Mouse (Mus musculus): ENCODE data around the gene Dkkl1. TPM values are rescaled to one million over a fixed set of nuclear protein-coding genes. Genes with fewer than 3 reads are reported as not detected.

Dkkl1 gene
- polyA plus RNA-seq, 1 experiment from 2014 or later = 0.81 TPM

GRCm38 (mm10) chr7:45231941-45232340 lies 20.0 kb upstream of the Dkkl1 start:
- DNase-seq (ENCODE audit: low spot score, missing footprints) (no peak), ATAC-seq (ENCODE audit: low FRiP score) (no peak)
- Histone ChIP-seq H3K4me2 (no peak overlapping the region), H3K9ac (ENCODE audit: low read length) (no peak overlapping the region), H3K9me3 (ENCODE audit: control insufficient read depth, low read length) (no peaks in the 10 kb centered on the region), H3K27me3 (ENCODE audit: control insufficient read depth, insufficient read depth, low read length) (peaks cover 3% of the 10 kb centered on the region), H3K27ac (ENCODE audit: low read depth, low read length) (no peak overlapping the region), H3K36me3 (ENCODE audit: control insufficient read depth, insufficient read depth, low read length) (peaks cover 43% of the 10 kb centered on the region), H3K4me3 (ENCODE audit: low read depth, low read length) (no peak overlapping the region), H3K4me1 (ENCODE audit: control insufficient read depth, insufficient read depth, low read length) (peaks cover 29% of the 10 kb centered on the region)
- WGBS = 93% methylated on average over 11 of the region's 11 CpGs

GRCm38 (mm10) chr7:45231192-45231591 lies 19.2 kb upstream of the Dkkl1 start:
- no peak for ATAC-seq (ENCODE audit: low FRiP score)
- Histone ChIP-seq H3K27ac (ENCODE audit: low read depth, low read length) (no peak overlapping the region), H3K9me3 (ENCODE audit: control insufficient read depth, low read length) (no peaks in the 10 kb centered on the region), H3K9ac (ENCODE audit: low read length) (no peak overlapping the region), H3K4me3 (ENCODE audit: low read depth, low read length) (no peak overlapping the region), H3K4me2 (no peak overlapping the region), H3K36me3 (ENCODE audit: control insufficient read depth, insufficient read depth, low read length) (peaks cover 49% of the 10 kb centered on the region), H3K4me1 (ENCODE audit: control insufficient read depth, insufficient read depth, low read length) (peaks cover 29% of the 10 kb centered on the region), H3K27me3 (ENCODE audit: control insufficient read depth, insufficient read depth, low read length) (peaks cover 3% of the 10 kb centered on the region; the same call in 1 of the 2 replicates)
- no peak for DNase-seq (ENCODE audit: low spot score, missing footprints)
- WGBS = 91% methylated on average over 12 of the region's 12 CpGs

- Histone ChIP-seq H3K27ac (ENCODE audit: low read depth, low read length) (no peak overlapping the region), H3K4me2 (no peak overlapping the region), H3K27me3 (ENCODE audit: control insufficient read depth, insufficient read depth, low read length) (no peaks in the 10 kb centered on the region), H3K9ac (ENCODE audit: low read length) (no peak overlapping the region), H3K4me1 (ENCODE audit: control insufficient read depth, insufficient read depth, low read length) (peaks cover 18% of the 10 kb centered on the region), H3K36me3 (ENCODE audit: control insufficient read depth, insufficient read depth, low read length) (peaks cover 64% of the 10 kb centered on the region), H3K9me3 (ENCODE audit: control insufficient read depth, low read length) (no peaks in the 10 kb centered on the region), H3K4me3 (ENCODE audit: low read depth, low read length) (no peak overlapping the region)
- DNase-seq (ENCODE audit: low spot score, missing footprints) (no peak), ATAC-seq (ENCODE audit: low FRiP score) (no peak)
- 88% methylated on average over 7 of the region's 7 CpGs for WGBS
Observed at GRCm38 (mm10) chr7:45229459-45230203, 17.7 kb upstream of the Dkkl1 start.

- WGBS = 91% methylated on average over 8 of the region's 8 CpGs
- Histone ChIP-seq H3K9ac (ENCODE audit: low read length) (no peak overlapping the region), H3K36me3 (ENCODE audit: control insufficient read depth, insufficient read depth, low read length) (peaks cover 66% of the 10 kb centered on the region), H3K9me3 (ENCODE audit: control insufficient read depth, low read length) (no peaks in the 10 kb centered on the region), H3K4me3 (ENCODE audit: low read depth, low read length) (no peak overlapping the region), H3K27ac (ENCODE audit: low read depth, low read length) (no peak overlapping the region), H3K4me2 (no peak overlapping the region), H3K27me3 (ENCODE audit: control insufficient read depth, insufficient read depth, low read length) (no peaks in the 10 kb centered on the region), H3K4me1 (ENCODE audit: control insufficient read depth, insufficient read depth, low read length) (peaks cover 12% of the 10 kb centered on the region)
- ATAC-seq (ENCODE audit: low FRiP score) = no peak
- no peak for DNase-seq (ENCODE audit: low spot score, missing footprints)
Observed at GRCm38 (mm10) chr7:45229046-45229445, 17.1 kb upstream of the Dkkl1 start.

GRCm38 (mm10) chr7:45228548-45228947 lies 16.6 kb upstream of the Dkkl1 start:
- ATAC-seq (ENCODE audit: low FRiP score) = no peak
- no peaks in the 10 kb centered on the region for H3K9me3 ChIP-seq (ENCODE audit: control insufficient read depth, low read length)
- no peak for DNase-seq (ENCODE audit: low spot score, missing footprints)
- no peak overlapping the region for H3K27ac ChIP-seq (ENCODE audit: low read depth, low read length)
- peaks cover 7% of the 10 kb centered on the region for H3K4me1 ChIP-seq (ENCODE audit: control insufficient read depth, insufficient read depth, low read length)
- peaks cover 69% of the 10 kb centered on the region for H3K36me3 ChIP-seq (ENCODE audit: control insufficient read depth, insufficient read depth, low read length)
- no peak overlapping the region for H3K9ac ChIP-seq (ENCODE audit: low read length)
- H3K27me3 ChIP-seq (ENCODE audit: control insufficient read depth, insufficient read depth, low read length) = no peaks in the 10 kb centered on the region
- no peak overlapping the region for H3K4me3 ChIP-seq (ENCODE audit: low read depth, low read length)
- WGBS = 97% methylated on average over 18 of the region's 18 CpGs
- no peak overlapping the region for H3K4me2 ChIP-seq

- H3K4me2 ChIP-seq = no peak overlapping the region
- 94% methylated on average over 5 of the region's 5 CpGs for WGBS
- H3K36me3 ChIP-seq (ENCODE audit: control insufficient read depth, insufficient read depth, low read length) = peaks cover 61% of the 10 kb centered on the region
- DNase-seq (ENCODE audit: low spot score, missing footprints) = no peak
- H3K9me3 ChIP-seq (ENCODE audit: control insufficient read depth, low read length) = no peaks in the 10 kb centered on the region
- H3K4me1 ChIP-seq (ENCODE audit: control insufficient read depth, insufficient read depth, low read length) = no peaks in the 10 kb centered on the region
- H3K27me3 ChIP-seq (ENCODE audit: control insufficient read depth, insufficient read depth, low read length) = no peaks in the 10 kb centered on the region
- H3K27ac ChIP-seq (ENCODE audit: low read depth, low read length) = no peak overlapping the region
- ATAC-seq (ENCODE audit: low FRiP score) = no peak
- no peak overlapping the region for H3K9ac ChIP-seq (ENCODE audit: low read length)
- no peak overlapping the region for H3K4me3 ChIP-seq (ENCODE audit: low read depth, low read length)
Observed at GRCm38 (mm10) chr7:45226421-45226820, 14.5 kb upstream of the Dkkl1 start.

- Histone ChIP-seq H3K9ac (ENCODE audit: low read length) (no peak overlapping the region), H3K27me3 (ENCODE audit: control insufficient read depth, insufficient read depth, low read length) (no peaks in the 10 kb centered on the region), H3K9me3 (ENCODE audit: control insufficient read depth, low read length) (no peaks in the 10 kb centered on the region), H3K4me1 (ENCODE audit: control insufficient read depth, insufficient read depth, low read length) (no peaks in the 10 kb centered on the region), H3K4me3 (ENCODE audit: low read depth, low read length) (no peak overlapping the region), H3K4me2 (no peak overlapping the region), H3K36me3 (ENCODE audit: control insufficient read depth, insufficient read depth, low read length) (peaks cover 64% of the 10 kb centered on the region), H3K27ac (ENCODE audit: low read depth, low read length) (no peak overlapping the region)
- 95% methylated on average over 7 of the region's 7 CpGs for WGBS
- ATAC-seq (ENCODE audit: low FRiP score) (no peak), DNase-seq (ENCODE audit: low spot score, missing footprints) (no peak)
Observed at GRCm38 (mm10) chr7:45224826-45225225, 12.9 kb upstream of the Dkkl1 start.

GRCm38 (mm10) chr7:45221680-45222079 lies 9.7 kb upstream of the Dkkl1 start:
- H3K9ac ChIP-seq (ENCODE audit: low read length) = no peak overlapping the region
- no peaks in the 10 kb centered on the region for H3K9me3 ChIP-seq (ENCODE audit: control insufficient read depth, low read length)
- H3K36me3 ChIP-seq (ENCODE audit: control insufficient read depth, insufficient read depth, low read length) = peaks cover 53% of the 10 kb centered on the region
- H3K27ac ChIP-seq (ENCODE audit: low read depth, low read length) = no peak overlapping the region
- H3K4me1 ChIP-seq (ENCODE audit: control insufficient read depth, insufficient read depth, low read length) = peaks cover 19% of the 10 kb centered on the region
- WGBS = 93% methylated on average over 2 of the region's 2 CpGs
- DNase-seq (ENCODE audit: low spot score, missing footprints) = no peak
- no peak overlapping the region for H3K4me2 ChIP-seq
- no peaks in the 10 kb centered on the region for H3K27me3 ChIP-seq (ENCODE audit: control insufficient read depth, insufficient read depth, low read length)
- ATAC-seq (ENCODE audit: low FRiP score) = no peak
- H3K4me3 ChIP-seq (ENCODE audit: low read depth, low read length) = no peak overlapping the region

- peaks cover 20% of the 10 kb centered on the region for H3K36me3 ChIP-seq (ENCODE audit: control insufficient read depth, insufficient read depth, low read length)
- peak; percentile 83 for ATAC-seq (ENCODE audit: low FRiP score)
- 0% methylated on average over 13 of the region's 13 CpGs for WGBS
- H3K27ac ChIP-seq (ENCODE audit: low read depth, low read length) = peak overlapping the region; percentile 96
- peak overlapping the region; percentile 85 for H3K4me3 ChIP-seq (ENCODE audit: low read depth, low read length)
- no peaks in the 10 kb centered on the region for H3K9me3 ChIP-seq (ENCODE audit: control insufficient read depth, low read length)
- H3K4me2 ChIP-seq = peak overlapping the region; percentile 93
- H3K4me1 ChIP-seq (ENCODE audit: control insufficient read depth, insufficient read depth, low read length) = peaks cover 19% of the 10 kb centered on the region
- peaks cover 5% of the 10 kb centered on the region for H3K27me3 ChIP-seq (ENCODE audit: control insufficient read depth, insufficient read depth, low read length)
- peak overlapping the region; percentile 100 for H3K9ac ChIP-seq (ENCODE audit: low read length)
- DNase-seq (ENCODE audit: low spot score, missing footprints) = peak; percentile 98
Observed at GRCm38 (mm10) chr7:45216442-45217183, 4.7 kb upstream of the Dkkl1 start.

Data from midbrain, embryonic 11.5 days (tissue).